Mouse (Mus musculus): Measurements from ENCODE around the gene Cbx7. TPM values are rescaled to one million over a fixed set of nuclear protein-coding genes. Genes with fewer than 3 reads are reported as not detected.

Cbx7 gene
- polyA plus RNA-seq, 1 experiment from 2014 or later = 1.5 TPM

GRCm38 (mm10) chr15:79931496-79932141 is 39.3 kb downstream of the Cbx7 start:
- peak overlapping the region; percentile 90 for H3K4me2 ChIP-seq (ENCODE audit: low read length)
- H3K9ac ChIP-seq (ENCODE audit: low read length) = no peak overlapping the region
- peaks cover 58% of the 10 kb centered on the region for H3K27me3 ChIP-seq (ENCODE audit: control insufficient read depth, insufficient read depth, low read length)
- peak overlapping the region in 1 of 2 experiments; percentile 62; a peak in 1 of 4 replicates for H3K4me3 ChIP-seq (ENCODE audit: control insufficient read depth in 1 of 2, insufficient read depth in 1 of 2, low read depth in 1 of 2, low read length in 2 of 2)
- ATAC-seq (ENCODE audit: insufficient number of reproducible peaks, insufficient read depth, low FRiP score, low read depth) = no peak
- H3K27ac ChIP-seq (replicated peaks in 1 of 2; ENCODE audit: control insufficient read depth in 1 of 2, insufficient read depth in 1 of 2, low read depth in 2 of 2, low read length in 2 of 2) = no peak overlapping the region
- no peaks in the 10 kb centered on the region for H3K36me3 ChIP-seq (ENCODE audit: control insufficient read depth, insufficient read depth, low read length)
- no peaks in the 10 kb centered on the region for H3K9me3 ChIP-seq (ENCODE audit: control insufficient read depth, low read length)
- WGBS = 24% methylated on average over 13 of the region's 13 CpGs
- peaks cover 8 to 11% of the 10 kb centered on the region in 2 experiments; a peak in 3 of 4 replicates for H3K4me1 ChIP-seq (ENCODE audit: control insufficient read depth in 2 of 2, insufficient read depth in 2 of 2, low read length in 2 of 2)

DNA sequence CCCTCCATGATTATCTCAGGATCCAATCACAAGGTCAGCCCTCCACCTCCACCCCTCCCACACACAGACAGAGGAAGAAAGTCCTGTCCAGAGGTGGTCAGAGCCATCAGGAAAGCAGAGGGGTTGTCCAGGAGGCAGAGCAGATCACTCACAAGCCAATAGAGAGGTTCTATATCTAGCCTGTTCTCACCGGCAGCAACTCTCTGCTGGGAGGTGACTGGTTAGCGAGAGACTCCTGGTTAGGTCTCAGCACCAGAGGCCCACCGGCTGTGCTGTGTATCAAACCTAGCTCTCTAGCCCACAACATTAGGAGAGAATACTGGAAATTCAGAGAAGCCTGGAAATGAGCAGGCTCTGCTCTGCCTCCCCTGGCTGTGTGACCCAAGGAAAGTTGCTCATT is 41.2 kb downstream of the Cbx7 start:
- H3K9me3 ChIP-seq (ENCODE audit: control insufficient read depth, low read length) = no peaks in the 10 kb centered on the region
- H3K9ac ChIP-seq (ENCODE audit: low read length) = no peak overlapping the region
- H3K4me3 ChIP-seq (ENCODE audit: control insufficient read depth in 1 of 2, insufficient read depth in 1 of 2, low read depth in 1 of 2, low read length in 2 of 2) = no peak overlapping the region
- 74% methylated on average over 3 of the region's 3 CpGs for WGBS
- H3K4me1 ChIP-seq (ENCODE audit: control insufficient read depth in 2 of 2, insufficient read depth in 2 of 2, low read length in 2 of 2) = peaks cover 8 to 11% of the 10 kb centered on the region in 2 experiments; a peak in 3 of 4 replicates
- H3K27ac ChIP-seq (replicated peaks in 1 of 2; ENCODE audit: control insufficient read depth in 1 of 2, insufficient read depth in 1 of 2, low read depth in 2 of 2, low read length in 2 of 2) = no peak overlapping the region
- peaks cover 45% of the 10 kb centered on the region for H3K27me3 ChIP-seq (ENCODE audit: control insufficient read depth, insufficient read depth, low read length)
- no peaks in the 10 kb centered on the region for H3K36me3 ChIP-seq (ENCODE audit: control insufficient read depth, insufficient read depth, low read length)
- ATAC-seq (ENCODE audit: insufficient number of reproducible peaks, insufficient read depth, low FRiP score, low read depth) = no peak
- H3K4me2 ChIP-seq (ENCODE audit: low read length) = no peak overlapping the region

- Histone ChIP-seq H3K27ac (replicated peaks in 1 of 2; ENCODE audit: control insufficient read depth in 1 of 2, insufficient read depth in 1 of 2, low read depth in 2 of 2, low read length in 2 of 2) (no peak overlapping the region), H3K9me3 (ENCODE audit: control insufficient read depth, low read length) (no peaks in the 10 kb centered on the region), H3K4me1 (ENCODE audit: control insufficient read depth in 2 of 2, insufficient read depth in 2 of 2, low read length in 2 of 2) (peaks cover 8 to 11% of the 10 kb centered on the region in 2 experiments; a peak in 3 of 4 replicates), H3K36me3 (ENCODE audit: control insufficient read depth, insufficient read depth, low read length) (no peaks in the 10 kb centered on the region), H3K4me3 (ENCODE audit: control insufficient read depth in 1 of 2, insufficient read depth in 1 of 2, low read depth in 1 of 2, low read length in 2 of 2) (no peak overlapping the region), H3K27me3 (ENCODE audit: control insufficient read depth, insufficient read depth, low read length) (peaks cover 35% of the 10 kb centered on the region), H3K4me2 (ENCODE audit: low read length) (peak overlapping the region; percentile 84; the same call in 1 of the 2 replicates), H3K9ac (ENCODE audit: low read length) (no peak overlapping the region)
- WGBS = 79% methylated on average over 2 of the region's 2 CpGs
- ATAC-seq (ENCODE audit: insufficient number of reproducible peaks, insufficient read depth, low FRiP score, low read depth) = no peak
Measured at GRCm38 (mm10) chr15:79928736-79929135, 42.2 kb downstream of the Cbx7 start.

GRCm38 (mm10) chr15:79928316-79928715 is 42.6 kb downstream of the Cbx7 start:
- peak overlapping the region in 1 of 2 experiments; percentile 61; a peak in 2 of 4 replicates for H3K4me3 ChIP-seq (ENCODE audit: control insufficient read depth in 1 of 2, insufficient read depth in 1 of 2, low read depth in 1 of 2, low read length in 2 of 2)
- 90% methylated on average over 3 of the region's 3 CpGs for WGBS
- no peak overlapping the region for H3K27ac ChIP-seq (replicated peaks in 1 of 2; ENCODE audit: control insufficient read depth in 1 of 2, insufficient read depth in 1 of 2, low read depth in 2 of 2, low read length in 2 of 2)
- no peaks in the 10 kb centered on the region for H3K9me3 ChIP-seq (ENCODE audit: control insufficient read depth, low read length)
- H3K4me1 ChIP-seq (ENCODE audit: control insufficient read depth in 2 of 2, insufficient read depth in 2 of 2, low read length in 2 of 2) = peaks cover 6 to 8% of the 10 kb centered on the region in 2 experiments; a peak in 3 of 4 replicates
- ATAC-seq (ENCODE audit: insufficient number of reproducible peaks, insufficient read depth, low FRiP score, low read depth) = no peak
- H3K27me3 ChIP-seq (ENCODE audit: control insufficient read depth, insufficient read depth, low read length) = peaks cover 31% of the 10 kb centered on the region
- H3K9ac ChIP-seq (ENCODE audit: low read length) = peak overlapping the region; percentile 76
- H3K4me2 ChIP-seq (ENCODE audit: low read length) = peak overlapping the region; percentile 84
- H3K36me3 ChIP-seq (ENCODE audit: control insufficient read depth, insufficient read depth, low read length) = no peaks in the 10 kb centered on the region

GRCm38 (mm10) chr15:79927637-79928122 is 43.2 kb downstream of the Cbx7 start:
- H3K9ac ChIP-seq (ENCODE audit: low read length) = peak overlapping the region; percentile 76
- under 1% methylated on average over 29 of the region's 29 CpGs for WGBS
- no peaks in the 10 kb centered on the region for H3K9me3 ChIP-seq (ENCODE audit: control insufficient read depth, low read length)
- H3K27ac ChIP-seq (replicated peaks in 1 of 2; ENCODE audit: control insufficient read depth in 1 of 2, insufficient read depth in 1 of 2, low read depth in 2 of 2, low read length in 2 of 2) = peak overlapping the region; percentile 11 to 39; a peak in 2 of 4 replicates
- H3K27me3 ChIP-seq (ENCODE audit: control insufficient read depth, insufficient read depth, low read length) = peaks cover 25% of the 10 kb centered on the region
- peak; percentile 72 for ATAC-seq (ENCODE audit: insufficient number of reproducible peaks, insufficient read depth, low FRiP score, low read depth)
- peak overlapping the region; percentile 61 to 81 for H3K4me3 ChIP-seq (ENCODE audit: control insufficient read depth in 1 of 2, insufficient read depth in 1 of 2, low read depth in 1 of 2, low read length in 2 of 2)
- H3K4me1 ChIP-seq (ENCODE audit: control insufficient read depth in 2 of 2, insufficient read depth in 2 of 2, low read length in 2 of 2) = peaks cover 5 to 8% of the 10 kb centered on the region in 2 experiments; a peak in 2 of 4 replicates
- peak overlapping the region; percentile 84 for H3K4me2 ChIP-seq (ENCODE audit: low read length)
- no peaks in the 10 kb centered on the region for H3K36me3 ChIP-seq (ENCODE audit: control insufficient read depth, insufficient read depth, low read length)

- H3K27me3 ChIP-seq (ENCODE audit: control insufficient read depth, insufficient read depth, low read length) = peaks cover 21% of the 10 kb centered on the region; the same call in 1 of the 2 replicates
- no peaks in the 10 kb centered on the region for H3K36me3 ChIP-seq (ENCODE audit: control insufficient read depth, insufficient read depth, low read length)
- peak overlapping the region in 1 of 2 experiments; percentile 61; a peak in 3 of 4 replicates for H3K4me3 ChIP-seq (ENCODE audit: control insufficient read depth in 1 of 2, insufficient read depth in 1 of 2, low read depth in 1 of 2, low read length in 2 of 2)
- H3K4me2 ChIP-seq (ENCODE audit: low read length) = peak overlapping the region; percentile 84
- H3K9ac ChIP-seq (ENCODE audit: low read length) = peak overlapping the region; percentile 76
- 72% methylated on average over 11 of the region's 11 CpGs for WGBS
- H3K9me3 ChIP-seq (ENCODE audit: control insufficient read depth, low read length) = no peaks in the 10 kb centered on the region; the same call in 1 of the 2 replicates
- H3K27ac ChIP-seq (replicated peaks in 1 of 2; ENCODE audit: control insufficient read depth in 1 of 2, insufficient read depth in 1 of 2, low read depth in 2 of 2, low read length in 2 of 2) = no peak overlapping the region; a peak in 1 of 4 replicates
- ATAC-seq (ENCODE audit: insufficient number of reproducible peaks, insufficient read depth, low FRiP score, low read depth) = no peak
- peaks cover 5 to 8% of the 10 kb centered on the region in 2 experiments; a peak in 2 of 4 replicates for H3K4me1 ChIP-seq (ENCODE audit: control insufficient read depth in 2 of 2, insufficient read depth in 2 of 2, low read length in 2 of 2)
Measured at GRCm38 (mm10) chr15:79926856-79927416, 44.0 kb downstream of the Cbx7 start.

DNA sequence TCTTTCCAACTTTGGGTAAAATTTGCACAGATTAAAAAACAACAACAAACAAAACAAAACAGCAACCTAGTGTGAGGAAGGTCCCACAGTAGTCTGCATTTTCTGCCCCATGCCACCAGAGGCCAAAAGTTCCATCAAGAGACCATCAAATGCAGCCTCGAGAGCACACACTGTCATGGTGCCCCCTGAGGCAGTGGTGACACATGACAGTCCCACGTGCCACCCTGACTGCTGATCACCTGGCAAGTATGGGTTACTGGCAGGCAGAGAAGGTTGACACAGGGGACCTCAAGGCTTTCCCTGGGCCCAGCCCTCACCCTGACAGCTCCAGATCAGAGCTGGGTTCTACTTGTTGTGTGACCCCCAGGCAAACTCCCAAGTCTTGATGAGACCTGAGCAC is 51.1 kb downstream of the Cbx7 start:
- 50% methylated on average over 2 of the region's 2 CpGs for WGBS
- Histone ChIP-seq H3K4me2 (ENCODE audit: low read length) (no peak overlapping the region), H3K9ac (ENCODE audit: low read length) (no peak overlapping the region), H3K27me3 (ENCODE audit: control insufficient read depth, insufficient read depth, low read length) (no peaks in the 10 kb centered on the region), H3K36me3 (ENCODE audit: control insufficient read depth, insufficient read depth, low read length) (no peaks in the 10 kb centered on the region), H3K4me1 (ENCODE audit: control insufficient read depth in 2 of 2, insufficient read depth in 2 of 2, low read length in 2 of 2) (no peaks in the 10 kb centered on the region), H3K27ac (replicated peaks in 1 of 2; ENCODE audit: control insufficient read depth in 1 of 2, insufficient read depth in 1 of 2, low read depth in 2 of 2, low read length in 2 of 2) (no peak overlapping the region), H3K9me3 (ENCODE audit: control insufficient read depth, low read length) (no peaks in the 10 kb centered on the region; the same call in 1 of the 2 replicates), H3K4me3 (ENCODE audit: control insufficient read depth in 1 of 2, insufficient read depth in 1 of 2, low read depth in 1 of 2, low read length in 2 of 2) (no peak overlapping the region)
- ATAC-seq (ENCODE audit: insufficient number of reproducible peaks, insufficient read depth, low FRiP score, low read depth) = no peak

All from heart, embryonic 14.5 days (tissue).